Mouse (Mus musculus): Measurements from ENCODE around the gene Pdik1l.

DNA sequence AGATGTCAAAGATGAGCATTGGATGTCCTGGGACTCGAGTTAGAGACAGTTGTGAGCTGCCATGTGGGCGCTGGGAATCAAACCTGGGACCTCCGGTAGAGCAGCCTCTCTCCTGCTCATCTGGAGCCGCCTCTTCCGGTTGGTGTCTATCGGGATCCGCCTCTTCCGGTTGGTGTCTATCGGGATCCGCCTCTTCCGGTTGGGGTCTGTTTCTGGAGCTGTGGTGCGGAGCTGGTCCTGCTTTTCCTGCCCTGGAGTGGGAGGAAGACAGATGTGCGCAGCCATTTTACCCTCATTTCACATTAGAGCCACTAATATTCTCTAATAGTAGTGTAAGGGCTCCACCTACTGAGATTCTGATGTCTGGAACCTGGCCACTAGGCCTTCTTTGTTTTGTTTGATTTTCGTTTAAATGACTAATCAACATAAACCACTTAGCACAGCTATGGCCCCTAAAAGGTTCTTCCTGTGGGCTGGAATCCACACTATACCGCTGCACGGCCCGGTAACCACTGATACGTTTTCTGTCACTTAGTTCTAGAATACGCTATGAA, 19.5 kb downstream of the Pdik1l start:
- no peak for TF ChIP-seq CTCF (IDR thresholded peaks at IDR 0.05; ENCODE audit: low read depth, low read length)
- no peak for TF ChIP-seq POLR2A (IDR thresholded peaks at IDR 0.05; ENCODE audit: borderline replicate concordance, low read depth, low read length)

Data from bone marrow macrophage, adult 2 months (primary cell).